Mouse (Mus musculus) spleen, adult 2 months (tissue): Measurements from ENCODE around the gene Pla2g4d.

ENCODE experiments used
- CTCF ChIP-seq: fragments of 200-500 bp; IDR thresholded peaks from 2 replicates; pipeline ENCODE4 v1.5.1; 2011; ENCODE audit warnings: mild to moderate bottlenecking, inconsistent platforms; ENCODE audit not compliant: insufficient read depth, insufficient read length, insufficient replicate concordance; ENCODE audit errors: extremely low read depth
- POLR2A ChIP-seq: fragments of 200-500 bp; IDR thresholded peaks from 2 replicates; pipeline ENCODE4 v1.6.1; 2011; ENCODE audit warnings: low read depth, low read length, inconsistent platforms

- TF ChIP-seq CTCF (no peak), POLR2A (no peak)
Observed at GRCm38 (mm10) chr2:120276951-120277350, 12.0 kb downstream of the Pla2g4d start.
